Mouse (Mus musculus) layer of hippocampus, adult 9-10 months (tissue): ENCODE results near the gene Dip2b.

Source experiments
- DNase-seq: peaks from one replicate; pipeline ENCODE4 v3.0.0; 2022; ENCODE audit warnings: low spot score

Dip2b gene

GRCm38 (mm10) chr15:100038470-100038971 lies at the start of gene Dip2b:
Gene Dip2b, plus strand, starts transcription at chr15:100038664.
- DNase-seq: peak; percentile 75

GRCm38 (mm10) chr15:99993100-99993499 lies 45.4 kb upstream of the Dip2b start:
- DNase-seq: no peak

- DNase-seq: no peak
Measured at GRCm38 (mm10) chr15:99997114-99997804, 41.2 kb upstream of the Dip2b start.

- no peak for DNase-seq
Measured at GRCm38 (mm10) chr15:99999390-99999789, 39.1 kb upstream of the Dip2b start.

- no peak for DNase-seq
Measured at GRCm38 (mm10) chr15:100004677-100005273, 33.7 kb upstream of the Dip2b start.

- no peak for DNase-seq
Measured at GRCm38 (mm10) chr15:100006180-100006579, 32.3 kb upstream of the Dip2b start.

- DNase-seq: no peak
Measured at GRCm38 (mm10) chr15:100018280-100018899, 20.1 kb upstream of the Dip2b start.

GRCm38 (mm10) chr15:100021175-100021574 lies 17.3 kb upstream of the Dip2b start:
- no peak for DNase-seq

- DNase-seq: no peak
Measured at GRCm38 (mm10) chr15:100022923-100023322, 15.5 kb upstream of the Dip2b start.

- no peak for DNase-seq
Measured at GRCm38 (mm10) chr15:100025076-100025834, 13.2 kb upstream of the Dip2b start.

- no peak for DNase-seq
Measured at GRCm38 (mm10) chr15:100028133-100028532, 10.3 kb upstream of the Dip2b start.

GRCm38 (mm10) chr15:100029497-100029896 lies 9.0 kb upstream of the Dip2b start:
- DNase-seq: no peak

- no peak for DNase-seq
Measured at GRCm38 (mm10) chr15:100029900-100030299, 8.6 kb upstream of the Dip2b start.

GRCm38 (mm10) chr15:100032546-100032945 lies 5.9 kb upstream of the Dip2b start:
- DNase-seq: no peak

GRCm38 (mm10) chr15:100039001-100039701 lies 687 bp downstream of the Dip2b start:
- DNase-seq: no peak

- no peak for DNase-seq
Measured at GRCm38 (mm10) chr15:100040541-100041266, 2.2 kb downstream of the Dip2b start.

- DNase-seq: no peak
Measured at GRCm38 (mm10) chr15:100041267-100042047, 3.0 kb downstream of the Dip2b start.

GRCm38 (mm10) chr15:100042048-100042400 lies 3.6 kb downstream of the Dip2b start:
- no peak for DNase-seq

- DNase-seq: no peak
Measured at GRCm38 (mm10) chr15:100045576-100045975, 7.1 kb downstream of the Dip2b start.

- no peak for DNase-seq
Measured at GRCm38 (mm10) chr15:100049496-100050087, 11.1 kb downstream of the Dip2b start.
